Mouse (Mus musculus): Measurements from ENCODE around the gene Snta1. TPM values are rescaled to one million over a fixed set of nuclear protein-coding genes. Genes with fewer than 3 reads are reported as not detected.

Gene Snta1
- total RNA-seq, 2 experiments from 2014 or later = 46.2 to 46.9 TPM

GRCm38 (mm10) chr2:154433391-154433790 is 25.5 kb upstream of the Snta1 start:
- peak; percentile 47 to 63 for DNase-seq (ENCODE audit: low spot score in 2 of 2)
- peak overlapping the region; percentile 51; the same call in 1 of the 2 replicates for H3K27ac ChIP-seq
- H3K4me3 ChIP-seq = no peak overlapping the region
- no peak for TF ChIP-seq CTCF (conservative IDR thresholded peaks at IDR 0.05)

DNA sequence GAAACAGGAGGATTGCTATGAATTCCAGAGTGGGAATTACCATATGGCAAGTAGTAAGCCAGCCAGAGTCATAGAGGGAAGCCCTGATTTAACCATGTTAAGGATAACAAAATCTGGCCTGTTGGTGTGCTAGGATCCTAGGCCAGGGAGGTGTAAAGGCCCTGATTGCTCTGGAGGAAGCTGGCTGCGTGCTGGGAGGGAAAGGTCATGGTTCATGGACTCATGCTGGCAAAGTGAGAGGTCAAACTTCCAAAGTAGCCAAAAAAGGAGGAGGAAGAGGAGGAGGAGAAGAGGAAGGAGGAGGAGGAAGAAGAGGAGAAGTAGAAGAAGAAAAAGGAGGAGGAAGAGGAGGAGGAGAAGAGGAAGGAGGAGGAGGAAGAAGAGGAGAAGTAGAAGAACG is 24.8 kb upstream of the Snta1 start:
- H3K27ac ChIP-seq = no peak overlapping the region
- no peak overlapping the region for H3K4me3 ChIP-seq
- TF ChIP-seq CTCF (conservative IDR thresholded peaks at IDR 0.05) = no peak
- no peak for DNase-seq (ENCODE audit: low spot score in 2 of 2)

DNA sequence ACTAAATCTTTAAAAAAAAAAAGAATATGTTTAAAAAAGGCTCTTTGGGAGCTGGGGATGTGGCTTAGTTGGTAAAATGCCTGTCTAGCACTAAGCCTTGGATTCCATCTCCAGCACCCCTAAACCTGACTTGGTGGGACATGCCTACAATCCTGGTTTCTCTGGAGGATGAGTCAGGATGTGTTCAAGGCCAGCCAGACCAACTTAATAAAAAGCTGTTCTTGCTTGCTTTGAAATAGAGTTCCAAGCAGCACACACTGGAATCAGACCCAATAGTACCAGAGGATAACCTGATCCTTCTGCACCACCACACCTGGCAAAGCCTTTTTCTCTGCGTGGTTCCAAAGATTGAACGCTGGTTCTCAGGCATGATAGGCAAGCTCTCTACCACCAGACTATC is 22.7 kb upstream of the Snta1 start:
- H3K4me3 ChIP-seq = no peak overlapping the region
- H3K27ac ChIP-seq = no peak overlapping the region
- no peak for DNase-seq (ENCODE audit: low spot score in 2 of 2)
- no peak for TF ChIP-seq CTCF (conservative IDR thresholded peaks at IDR 0.05)

DNA sequence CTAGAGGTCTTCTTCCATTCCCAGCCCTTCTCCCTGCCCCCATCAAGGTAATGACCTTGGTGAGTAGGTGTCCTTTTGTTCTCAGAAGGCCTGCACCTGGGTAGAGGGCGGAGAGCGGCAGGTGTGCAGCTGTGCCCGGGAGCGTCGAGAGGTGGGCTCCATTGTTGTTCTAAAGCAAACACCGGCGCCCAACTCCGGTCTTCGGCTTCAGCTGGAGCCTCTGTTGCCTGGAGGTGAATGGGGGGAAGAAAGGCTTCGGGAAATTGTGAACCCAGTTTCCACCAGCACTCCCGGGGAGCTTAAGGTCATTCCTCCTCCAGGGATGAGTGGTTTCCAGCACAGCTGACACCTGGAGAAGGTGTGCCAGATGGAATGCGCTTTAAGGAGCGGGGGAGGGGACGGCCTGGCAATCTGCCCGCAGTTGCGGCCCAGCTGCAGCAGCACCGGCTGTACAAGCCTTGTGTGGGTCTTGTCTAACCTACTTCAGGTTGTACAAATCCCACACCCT is 20.0 kb upstream of the Snta1 start:
- no peak for TF ChIP-seq CTCF (conservative IDR thresholded peaks at IDR 0.05)
- DNase-seq (ENCODE audit: low spot score in 2 of 2) = no peak
- Histone ChIP-seq H3K4me3 (no peak overlapping the region), H3K27ac (no peak overlapping the region)

DNA sequence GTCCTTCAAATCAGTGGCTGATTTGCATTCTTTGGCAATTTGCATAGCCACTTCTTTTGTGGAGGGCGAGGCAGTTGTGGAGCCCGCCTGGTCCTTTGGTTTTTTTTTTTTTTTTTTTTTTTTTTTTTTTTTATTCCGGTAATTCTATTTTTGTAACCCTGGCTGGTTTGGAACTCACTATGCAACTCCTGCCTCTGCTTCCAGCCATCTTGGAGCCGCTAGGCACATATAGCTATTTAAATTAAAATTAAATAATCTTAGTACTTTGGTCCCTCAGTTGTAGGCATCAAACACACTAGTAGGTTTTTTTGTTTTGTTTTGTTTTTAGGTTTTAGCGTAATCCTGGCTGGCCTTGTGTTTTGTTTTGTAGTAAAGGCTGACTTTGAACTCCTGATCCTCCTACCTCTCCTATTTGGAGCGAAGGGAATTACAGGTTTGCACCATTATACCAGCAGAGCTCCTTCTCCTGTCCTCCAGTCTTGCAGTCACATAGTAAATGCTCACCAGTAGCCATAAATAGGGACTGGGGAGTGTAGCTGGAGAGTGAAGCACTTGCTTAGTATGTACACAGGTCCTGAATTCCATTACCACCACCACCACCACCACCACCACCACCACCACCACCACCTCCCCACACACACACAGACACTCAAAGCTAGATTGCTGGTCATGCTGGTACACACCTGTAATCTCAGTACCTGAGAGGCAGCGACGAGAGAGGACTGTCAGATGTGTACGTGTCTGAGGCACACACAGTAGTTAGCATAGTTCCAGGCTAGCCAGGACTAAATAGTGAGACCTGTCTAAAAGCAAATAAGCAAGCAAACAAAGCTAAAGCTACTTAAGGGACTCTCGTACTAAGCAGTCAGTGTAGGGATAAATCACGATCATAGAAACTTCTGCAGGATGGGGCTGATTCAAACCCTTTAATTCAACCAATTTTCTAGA is 19.3 kb upstream of the Snta1 start:
- Histone ChIP-seq H3K4me3 (peak overlapping the region; percentile 46), H3K27ac (no peak overlapping the region)
- no peak for TF ChIP-seq CTCF (conservative IDR thresholded peaks at IDR 0.05)
- no peak for DNase-seq (ENCODE audit: low spot score in 2 of 2)

GRCm38 (mm10) chr2:154426188-154426904 is 18.4 kb upstream of the Snta1 start:
- Histone ChIP-seq H3K4me3 (peak overlapping the region; percentile 46), H3K27ac (no peak overlapping the region)
- DNase-seq (ENCODE audit: low spot score in 2 of 2) = no peak
- no peak for TF ChIP-seq CTCF (conservative IDR thresholded peaks at IDR 0.05)

DNA sequence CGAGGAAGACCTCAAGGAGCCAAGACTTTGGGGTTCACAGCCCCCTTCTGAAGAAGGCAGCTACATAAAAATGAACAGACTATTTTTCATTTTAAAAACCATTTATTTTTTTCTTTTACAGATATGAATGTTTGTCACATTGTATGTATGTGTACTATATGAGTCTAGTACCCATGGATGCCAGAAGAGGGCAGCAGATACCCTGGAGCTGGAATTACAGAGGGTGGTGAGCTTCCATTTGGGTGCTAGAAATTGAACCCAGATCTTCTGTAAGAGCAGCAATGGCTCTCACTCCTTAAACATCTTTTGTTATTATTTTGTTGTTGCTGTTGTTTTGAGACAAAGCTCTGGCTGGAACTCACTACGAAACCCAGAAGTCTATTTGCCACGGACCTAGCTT is 17.6 kb upstream of the Snta1 start:
- no peak for DNase-seq (ENCODE audit: low spot score in 2 of 2)
- no peak overlapping the region for H3K4me3 ChIP-seq
- H3K27ac ChIP-seq = no peak overlapping the region
- TF ChIP-seq CTCF (conservative IDR thresholded peaks at IDR 0.05) = peak; percentile 60

GRCm38 (mm10) chr2:154423548-154423947 is 15.6 kb upstream of the Snta1 start:
- no peak for DNase-seq (ENCODE audit: low spot score in 2 of 2)
- Histone ChIP-seq H3K4me3 (no peak overlapping the region), H3K27ac (no peak overlapping the region)
- no peak for TF ChIP-seq CTCF (conservative IDR thresholded peaks at IDR 0.05)

DNA sequence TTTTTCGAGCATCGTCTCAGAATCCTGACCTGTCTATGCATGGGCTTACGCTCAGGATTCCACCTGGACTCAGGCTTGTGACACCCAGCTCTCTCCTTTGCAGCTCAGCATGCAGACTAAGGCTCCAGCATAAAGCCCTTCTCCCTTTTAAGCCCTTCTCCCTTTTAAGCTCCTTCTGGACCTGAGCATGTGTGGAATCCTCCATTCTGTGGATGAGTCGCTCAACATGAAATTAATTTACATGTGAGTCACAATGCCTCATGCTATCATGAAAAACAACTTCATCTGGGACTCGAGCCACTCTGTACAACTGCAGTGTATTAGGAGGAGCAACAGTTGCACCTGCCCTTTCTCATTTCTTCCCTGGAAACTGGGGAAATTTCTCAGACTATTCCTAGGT is 14.3 kb upstream of the Snta1 start:
- H3K4me3 ChIP-seq = no peak overlapping the region
- no peak for DNase-seq (ENCODE audit: low spot score in 2 of 2)
- no peak for TF ChIP-seq CTCF (conservative IDR thresholded peaks at IDR 0.05)
- peak overlapping the region; percentile 68; the same call in 1 of the 2 replicates for H3K27ac ChIP-seq

GRCm38 (mm10) chr2:154420942-154421731 is 13.2 kb upstream of the Snta1 start:
- H3K27ac ChIP-seq = peak overlapping the region; percentile 68
- no peak for DNase-seq (ENCODE audit: low spot score in 2 of 2)
- TF ChIP-seq CTCF (conservative IDR thresholded peaks at IDR 0.05) = no peak
- no peak overlapping the region for H3K4me3 ChIP-seq

DNA sequence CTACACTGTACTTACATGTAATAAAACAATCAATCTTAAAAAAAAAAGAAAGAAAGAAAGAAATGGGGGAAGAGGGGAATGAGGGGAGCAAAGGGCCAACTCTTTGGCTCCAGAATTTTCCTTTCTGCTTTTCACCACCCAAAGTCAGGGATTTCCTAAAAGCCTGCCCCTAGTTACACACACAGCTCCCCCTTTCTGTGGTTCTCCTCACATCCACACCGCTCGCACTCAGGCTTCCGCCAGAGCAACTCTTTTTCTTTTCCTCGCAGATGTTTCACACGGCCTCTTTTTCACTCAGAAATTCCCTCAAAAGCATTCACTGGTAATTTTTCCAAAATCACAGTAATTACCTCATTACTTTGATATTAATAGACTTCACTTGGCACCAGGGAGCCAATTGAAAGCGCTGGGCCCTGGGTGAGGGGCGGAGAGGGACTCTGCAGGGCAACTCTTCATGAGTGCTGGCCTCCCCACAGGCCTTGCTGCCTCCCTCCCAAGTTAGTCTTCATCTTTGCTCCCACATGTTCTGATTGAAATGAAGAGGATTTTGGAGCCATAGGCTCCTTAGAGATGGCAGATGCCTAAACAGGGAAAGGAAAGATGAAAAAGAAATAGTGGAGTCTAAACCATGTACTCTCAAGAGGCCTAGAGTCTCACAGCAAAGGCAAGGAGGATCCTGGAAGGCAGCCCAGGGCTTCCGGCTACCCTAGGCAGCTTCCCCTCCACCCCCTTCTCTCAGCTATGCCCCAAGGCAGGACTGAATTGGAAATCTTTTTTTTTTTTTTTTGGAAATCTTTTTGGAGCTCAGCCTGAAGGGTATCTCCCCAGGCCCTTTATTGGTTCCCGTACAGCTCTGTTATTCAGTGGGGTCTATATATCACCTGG is 12.0 kb upstream of the Snta1 start:
- no peak overlapping the region for H3K4me3 ChIP-seq
- no peak for DNase-seq (ENCODE audit: low spot score in 2 of 2)
- peak; percentile 51 for TF ChIP-seq CTCF (conservative IDR thresholded peaks at IDR 0.05)
- H3K27ac ChIP-seq = peak overlapping the region; percentile 36; the same call in 1 of the 2 replicates

DNA sequence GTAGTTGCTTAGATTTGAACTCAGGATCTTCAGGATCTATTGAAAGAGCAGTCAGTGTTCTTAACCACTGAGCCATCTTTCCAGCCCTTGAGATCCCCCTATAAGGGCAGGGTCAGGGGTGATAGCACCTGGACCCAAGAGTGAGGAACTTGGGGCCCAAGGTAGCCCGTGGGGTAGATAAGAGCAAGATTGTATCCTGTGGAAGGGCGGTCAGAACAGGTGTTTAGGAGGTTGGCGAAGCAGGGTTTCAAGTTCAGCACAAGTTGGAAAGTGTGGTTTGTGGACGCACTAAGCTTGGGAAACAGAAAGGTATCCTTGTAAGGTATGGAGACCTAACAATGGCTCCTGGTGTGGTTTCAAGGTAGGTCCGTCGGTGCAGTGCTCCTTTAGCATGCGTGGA is 10.1 kb upstream of the Snta1 start:
- no peak for DNase-seq (ENCODE audit: low spot score in 2 of 2)
- Histone ChIP-seq H3K27ac (no peak overlapping the region), H3K4me3 (no peak overlapping the region)
- TF ChIP-seq CTCF (conservative IDR thresholded peaks at IDR 0.05) = no peak

Data from layer of hippocampus, adult 2 months (tissue).